Mouse (Mus musculus) limb, embryonic 14.5 days (tissue): ENCODE measurements around the gene Tnfrsf14. TPM values are rescaled to one million over a fixed set of nuclear protein-coding genes. Genes with fewer than 3 reads are reported as not detected.

Source experiments
- ATAC-seq: fragments of 200-750 bp; cut with Nextera tagmentation; 2 replicates; pipeline ENCODE4 v1.8.0; 2017; ENCODE audit warnings: low read depth, moderate number of reproducible peaks, moderate TSS enrichment; ENCODE audit not compliant: low FRiP score
- DNase-seq: peaks from one replicate; pipeline ENCODE4 v3.0.0-alpha.2; 2015; ENCODE audit warnings: low spot score
- H3K27ac ChIP-seq: fragments of 300-500 bp; sonication (generic); replicated peaks from 2 replicates; pipeline ENCODE4 v1.5.1; 2014; ENCODE audit warnings: low read depth, mild to moderate bottlenecking, low read length, moderate library complexity, mixed read lengths
- H3K27me3 ChIP-seq: fragments of 300-500 bp; sonication (generic); 2 replicates; pipeline ENCODE4 v1.6.1; 2014; ENCODE audit warnings: low read length, mixed read lengths; ENCODE audit not compliant: control insufficient read depth, insufficient read depth
- H3K36me3 ChIP-seq: fragments of 300-500 bp; sonication (generic); 2 replicates; pipeline ENCODE4 v1.6.1; 2014; ENCODE audit warnings: mild to moderate bottlenecking, low read length, moderate library complexity, mixed read lengths; ENCODE audit not compliant: control insufficient read depth, insufficient read depth
- H3K4me1 ChIP-seq: fragments of 300-500 bp; sonication (generic); 2 replicates; pipeline ENCODE4 v1.6.1; 2014; ENCODE audit warnings: antibody characterized with exemption, low read length, mixed read lengths; ENCODE audit not compliant: control insufficient read depth, insufficient read depth
- H3K4me2 ChIP-seq: fragments of 300-500 bp; sonication (generic); replicated peaks from 2 replicates; pipeline ENCODE4 v1.6.1; 2014; ENCODE audit warnings: low read depth, mild to moderate bottlenecking, low read length, moderate library complexity; ENCODE audit not compliant: severe bottlenecking
- H3K4me3 ChIP-seq: fragments of 300-500 bp; sonication (generic); replicated peaks from 2 replicates; pipeline ENCODE4 v1.5.1; 2014; ENCODE audit warnings: low read length
- H3K9ac ChIP-seq: fragments of 300-500 bp; sonication (generic); 2 replicates; pipeline ENCODE4 v1.6.1; 2014; ENCODE audit warnings: mild to moderate bottlenecking, low read depth, low read length, moderate library complexity; ENCODE audit not compliant: severe bottlenecking
- H3K9me3 ChIP-seq: fragments of 300-500 bp; sonication (generic); 2 replicates; pipeline ENCODE4 v1.6.1; 2016; ENCODE audit warnings: low read length; ENCODE audit not compliant: control insufficient read depth
- POLR2A ChIP-seq: fragments of 200-500 bp; IDR thresholded peaks from 2 replicates; pipeline ENCODE4 v1.8.0; 2012; ENCODE audit warnings: inconsistent platforms, mild to moderate bottlenecking, moderate library complexity, borderline replicate concordance; ENCODE audit not compliant: insufficient read depth, insufficient read length; ENCODE audit errors: extremely low read depth
- WGBS: fragments of 180-500 bp; shearing (Covaris S2); extraction: QIAGEN DNeasy Blood & Tissue Kit; methylation state at CpG from one replicate; pipeline ENCODE4 v1.1.7; 2014; 5-methylcytosine and 5-hydroxymethylcytosine counted together
- polyA plus RNA-seq, 2 experiments: library from polyadenylated mRNA; depleted of rRNA in 1 of 2; stranded (reverse) in 1 of 2; unstranded in 1 of 2; fragments of >200 nt; fragmentation: Nextera tagmentation in 1 of 2; extraction: Ambion mirVana in 1 of 2; gene quantifications; 2 replicates each; pipeline versions ENCODE4 v1.2.1 to v1.2.3; 2012 to 2014

Gene Tnfrsf14
- polyA plus RNA-seq, 2 experiments, result 0.99 to 5.8 TPM

DNA sequence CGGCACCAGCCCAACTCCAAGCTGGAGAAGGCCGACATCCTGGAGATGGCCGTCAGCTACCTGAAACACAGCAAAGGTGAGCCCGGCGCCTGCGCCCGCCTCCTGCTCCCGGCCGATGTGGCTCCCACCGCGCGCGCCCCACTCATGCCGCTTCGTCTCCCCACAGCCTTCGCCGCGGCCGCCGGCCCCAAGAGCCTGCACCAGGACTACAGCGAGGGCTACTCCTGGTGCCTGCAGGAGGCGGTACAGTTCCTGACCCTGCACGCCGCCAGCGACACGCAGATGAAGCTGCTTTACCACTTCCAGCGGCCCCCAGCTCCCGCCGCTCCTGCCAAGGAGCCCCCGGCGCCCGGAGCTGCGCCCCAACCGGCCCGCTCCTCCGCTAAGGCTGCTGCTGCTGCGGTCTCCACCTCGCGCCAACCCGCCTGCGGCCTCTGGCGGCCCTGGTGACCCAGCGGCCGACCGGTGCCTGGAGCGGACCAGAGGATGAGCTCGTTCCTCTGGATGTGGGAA is 32.9 kb upstream of the Tnfrsf14 start:
- no peak for DNase-seq
- TF ChIP-seq POLR2A, result no peak
- no peaks in the 10 kb centered on the region for H3K9me3 ChIP-seq
- H3K4me3 ChIP-seq, result peak overlapping the region; percentile 42
- peaks cover 34% of the 10 kb centered on the region for H3K4me1 ChIP-seq
- no peak for ATAC-seq
- WGBS, result 2% methylated on average over 35 of the region's 47 CpGs
- peak overlapping the region; percentile 36 for H3K9ac ChIP-seq
- peak overlapping the region; percentile 79 for H3K4me2 ChIP-seq
- H3K27ac ChIP-seq, result no peak overlapping the region
- peaks cover 4% of the 10 kb centered on the region; the same call in 1 of the 2 replicates for H3K36me3 ChIP-seq
- peaks cover 58% of the 10 kb centered on the region for H3K27me3 ChIP-seq

DNA sequence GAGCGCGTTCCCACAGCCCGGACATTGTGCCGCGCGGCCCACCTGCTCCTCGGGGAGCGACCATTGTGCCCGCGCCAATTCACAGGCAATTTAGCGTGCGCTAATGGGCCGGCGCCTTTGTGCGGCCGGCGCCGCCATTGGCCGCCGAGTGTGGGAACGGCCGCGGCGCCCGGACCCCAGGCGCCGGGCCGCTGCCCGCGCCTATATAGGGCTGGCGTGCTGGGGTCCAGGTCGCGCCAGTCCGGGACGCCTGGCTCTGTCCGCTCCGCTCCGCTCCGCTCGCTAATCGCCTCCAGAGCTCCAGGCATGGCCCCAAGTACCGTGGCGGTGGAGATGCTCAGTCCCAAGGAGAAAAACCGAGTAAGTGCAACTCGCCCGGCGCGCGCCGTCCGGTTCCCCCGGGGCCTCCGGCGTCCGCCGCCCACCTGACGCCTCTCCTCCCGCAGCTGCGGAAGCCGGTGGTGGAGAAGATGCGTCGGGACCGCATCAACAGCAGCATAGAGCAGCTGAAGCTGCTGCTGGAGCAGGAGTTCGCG is 32.4 kb upstream of the Tnfrsf14 start, which contains the start of gene Hes5:
Gene Hes5 (plus strand): TSS at position 234 of the 536 bp plus-strand sequence.
- no peak for TF ChIP-seq POLR2A
- DNase-seq (no peak), ATAC-seq (no peak)
- peaks cover 34% of the 10 kb centered on the region for H3K4me1 ChIP-seq
- peak within 1 kb of the TSS; percentile 79 for H3K4me2 ChIP-seq
- peak within 1 kb of the TSS; percentile 36 for H3K9ac ChIP-seq
- WGBS, result 1% methylated on average over 58 of the region's 65 CpGs
- H3K36me3 ChIP-seq, result no peaks in the 10 kb centered on the region
- H3K4me3 ChIP-seq, result peak within 1 kb of the TSS; percentile 42
- H3K27me3 ChIP-seq, result peaks cover 58% of the 10 kb centered on the region
- H3K9me3 ChIP-seq, result no peaks in the 10 kb centered on the region
- no peak within 1 kb of the TSS for H3K27ac ChIP-seq

DNA sequence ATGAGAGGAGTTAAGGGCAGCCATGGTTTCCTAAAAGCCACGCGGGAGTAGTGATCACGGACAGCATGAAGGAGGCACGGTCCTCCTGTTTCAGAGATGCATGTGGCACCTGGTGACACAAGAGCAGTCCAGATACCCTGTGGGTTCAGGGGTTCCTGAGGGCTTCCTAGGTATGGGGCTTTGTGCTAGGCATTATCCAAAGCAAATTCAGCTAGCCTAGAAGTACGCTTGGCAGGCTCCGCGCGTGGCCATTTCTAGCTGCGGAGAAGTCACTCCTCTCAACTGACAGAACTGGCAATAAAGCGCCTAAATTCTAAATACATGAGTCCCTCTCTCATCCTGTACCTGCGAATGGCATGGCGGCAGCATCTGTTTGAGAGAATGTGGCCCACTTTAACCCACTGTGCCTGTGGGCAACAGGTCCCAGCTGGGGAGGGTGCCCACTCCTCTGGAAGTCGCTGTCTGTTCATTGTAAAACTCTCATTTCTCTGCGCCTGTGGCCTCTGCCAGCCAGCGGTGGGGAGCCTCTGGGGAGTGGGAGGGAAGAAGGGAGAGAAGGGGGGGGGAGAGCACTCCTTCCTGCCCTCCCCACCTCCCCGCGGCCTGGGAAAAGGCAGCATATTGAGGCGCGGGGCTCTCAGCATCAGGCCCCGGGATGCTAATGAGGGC is 31.8 kb upstream of the Tnfrsf14 start:
- H3K4me1 ChIP-seq, result peaks cover 32% of the 10 kb centered on the region
- H3K4me2 ChIP-seq, result peak overlapping the region; percentile 79
- no peaks in the 10 kb centered on the region for H3K36me3 ChIP-seq
- H3K9me3 ChIP-seq, result no peaks in the 10 kb centered on the region
- ATAC-seq (no peak), DNase-seq (no peak)
- H3K4me3 ChIP-seq, result peak overlapping the region; percentile 42
- H3K9ac ChIP-seq, result peak overlapping the region; percentile 36; the same call in 1 of the 2 replicates
- TF ChIP-seq POLR2A, result no peak
- H3K27me3 ChIP-seq, result peaks cover 58% of the 10 kb centered on the region
- no peak overlapping the region for H3K27ac ChIP-seq
- WGBS, result 23% methylated on average over 20 of the region's 20 CpGs

DNA sequence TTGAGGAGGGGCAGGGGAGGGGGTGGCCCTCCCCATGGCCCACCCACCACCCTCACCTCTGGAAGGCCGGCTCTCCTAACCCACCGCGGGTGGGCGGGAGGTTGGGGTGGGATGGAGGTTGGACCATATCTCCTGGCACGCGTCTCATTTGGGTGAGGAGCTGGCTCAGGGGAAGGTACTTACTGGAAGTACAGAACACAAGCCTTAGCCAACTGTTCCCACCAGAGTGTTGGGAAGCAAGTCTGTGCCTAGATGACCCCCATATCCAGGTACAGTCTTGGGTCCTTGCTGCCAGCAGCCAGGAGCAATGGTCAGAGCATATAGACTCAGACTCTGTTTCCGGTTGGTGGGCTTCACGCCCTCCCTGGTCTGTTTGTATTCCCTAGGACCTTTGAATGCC is 30.3 kb upstream of the Tnfrsf14 start:
- 0 out of 2 replicates have a peak overlapping the region, but pooled peaks have one; percentile 0 for H3K9ac ChIP-seq
- 12% methylated on average over 8 of the region's 8 CpGs for WGBS
- no peak overlapping the region for H3K27ac ChIP-seq
- H3K4me3 ChIP-seq, result no peak overlapping the region
- no peaks in the 10 kb centered on the region for H3K9me3 ChIP-seq
- peaks cover 60% of the 10 kb centered on the region for H3K27me3 ChIP-seq
- ATAC-seq (no peak), DNase-seq (no peak)
- H3K4me2 ChIP-seq, result peak overlapping the region; percentile 30
- H3K36me3 ChIP-seq, result no peaks in the 10 kb centered on the region
- TF ChIP-seq POLR2A, result no peak
- H3K4me1 ChIP-seq, result peaks cover 31% of the 10 kb centered on the region

DNA sequence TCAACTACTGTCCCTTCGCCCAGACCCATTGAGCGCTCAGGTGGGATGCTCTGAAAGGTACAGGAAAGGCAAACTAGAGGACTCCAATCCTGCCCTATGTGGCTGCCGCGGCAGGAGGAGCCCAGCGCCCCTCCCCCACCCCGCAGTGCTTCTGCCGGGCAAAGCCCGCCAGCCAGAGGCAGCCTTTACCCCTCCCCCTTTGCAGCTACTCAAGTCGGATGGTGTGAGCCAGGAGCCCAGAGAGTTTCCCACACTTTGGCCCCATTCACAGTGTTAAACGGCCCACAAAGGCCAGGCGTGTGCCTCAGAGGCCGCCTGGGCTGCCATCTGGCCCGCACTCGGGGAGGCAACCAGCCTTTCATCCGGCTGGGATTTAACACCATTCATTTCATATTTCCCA is 29.8 kb upstream of the Tnfrsf14 start:
- Histone ChIP-seq H3K27ac (no peak overlapping the region), H3K9me3 (no peaks in the 10 kb centered on the region), H3K4me3 (no peak overlapping the region; the same call in 1 of the 2 replicates), H3K4me2 (peak overlapping the region; percentile 30), H3K9ac (0 out of 2 replicates have a peak overlapping the region, but pooled peaks have one; percentile 0), H3K27me3 (peaks cover 63% of the 10 kb centered on the region), H3K4me1 (peaks cover 31% of the 10 kb centered on the region), H3K36me3 (no peaks in the 10 kb centered on the region)
- TF ChIP-seq POLR2A, result no peak
- under 1% methylated on average over 13 of the region's 15 CpGs for WGBS
- ATAC-seq (peak; percentile 60; the same call in 1 of the 2 replicates), DNase-seq (peak; percentile 51)
